Mouse (Mus musculus) hindbrain, embryonic 15.5 days (tissue): ENCODE results near the gene Rbfox1. TPM values are rescaled to one million over a fixed set of nuclear protein-coding genes. Genes with fewer than 3 reads are reported as not detected.
A peak's percentile ranks its signal among the peaks of the same experiment; 100 is the strongest.

Experiments
- ATAC-seq: fragments of 200-750 bp; cut with Nextera tagmentation; 2 replicates; pipeline ENCODE4 v1.8.0; 2017; ENCODE audit warnings: low read depth, moderate number of reproducible peaks, moderate TSS enrichment; ENCODE audit not compliant: low FRiP score
- H3K27ac ChIP-seq: fragments of 300-500 bp; sonication (generic); replicated peaks from 2 replicates; pipeline ENCODE4 v1.5.1; 2015; ENCODE audit warnings: mild to moderate bottlenecking, inconsistent platforms
- H3K27me3 ChIP-seq: fragments of 300-500 bp; sonication (generic); 2 replicates; pipeline ENCODE4 v1.6.1; 2015; ENCODE audit warnings: control low read depth, inconsistent platforms
- H3K36me3 ChIP-seq: fragments of 300-500 bp; sonication (generic); 2 replicates; pipeline ENCODE4 v1.6.1; 2015; ENCODE audit warnings: control low read depth, inconsistent platforms
- H3K4me1 ChIP-seq: fragments of 300-500 bp; sonication (generic); replicated peaks from 2 replicates; pipeline ENCODE4 v1.6.1; 2015; ENCODE audit warnings: control low read depth, inconsistent platforms
- H3K4me2 ChIP-seq: fragments of 300-500 bp; sonication (generic); 2 replicates; pipeline ENCODE4 v1.6.1; 2015; ENCODE audit warnings: moderate library complexity, mild to moderate bottlenecking, inconsistent platforms
- H3K4me3 ChIP-seq: fragments of 300-500 bp; sonication (generic); 2 replicates; pipeline ENCODE4 v1.5.1; 2015; ENCODE audit warnings: mild to moderate bottlenecking, inconsistent platforms
- H3K9ac ChIP-seq: fragments of 300-500 bp; sonication (generic); 2 replicates; pipeline ENCODE4 v1.6.1; 2015; ENCODE audit warnings: inconsistent platforms
- H3K9me3 ChIP-seq: fragments of 300-500 bp; sonication (generic); 2 replicates; pipeline ENCODE4 v1.6.1; 2016; ENCODE audit warnings: control low read depth, inconsistent platforms
- WGBS: fragments of 180-500 bp; shearing (Covaris S2); methylation state at CpG from one replicate; pipeline ENCODE4 v1.1.7; 2015; 5-methylcytosine and 5-hydroxymethylcytosine counted together
- polyA plus RNA-seq: library from polyadenylated mRNA; unstranded; fragments of >200 nt; fragmentation: Nextera tagmentation; extraction: Ambion mirVana; gene quantifications from 2 replicates; pipeline ENCODE4 v1.2.1, GENCODE M21; 2015

Gene Rbfox1
- polyA plus RNA-seq, 1 experiment from 2014 or later, result 254 TPM

DNA sequence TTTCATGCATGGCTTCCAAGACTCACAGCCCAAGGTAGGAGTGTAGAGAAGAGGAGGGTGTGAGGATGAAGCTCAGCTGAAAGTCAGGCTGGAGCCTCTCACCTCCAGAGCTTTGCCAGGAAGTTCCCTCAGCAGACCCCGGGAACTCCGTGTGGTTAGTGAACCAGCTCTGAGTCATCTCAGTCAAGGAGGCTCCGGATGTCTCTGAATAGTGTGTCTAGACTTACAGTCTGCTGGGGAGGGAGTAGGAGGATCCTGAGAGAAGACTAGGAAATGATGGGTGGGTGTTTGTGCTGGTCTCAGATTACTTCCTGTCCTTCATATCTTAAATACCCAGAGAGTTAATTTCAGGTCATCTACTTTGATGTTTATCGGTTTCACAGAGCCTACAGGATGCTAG is 1004.1 kb downstream of the Rbfox1 start:
- peaks cover 7% of the 10 kb centered on the region for H3K4me1 ChIP-seq
- H3K4me3 ChIP-seq, result no peak overlapping the region
- no peak for ATAC-seq
- no peak overlapping the region for H3K9ac ChIP-seq
- no peaks in the 10 kb centered on the region for H3K9me3 ChIP-seq
- no peaks in the 10 kb centered on the region for H3K27me3 ChIP-seq
- WGBS, result 87% methylated on average over 4 of the region's 4 CpGs
- no peak overlapping the region for H3K4me2 ChIP-seq
- H3K36me3 ChIP-seq, result no peaks in the 10 kb centered on the region
- H3K27ac ChIP-seq, result no peak overlapping the region

DNA sequence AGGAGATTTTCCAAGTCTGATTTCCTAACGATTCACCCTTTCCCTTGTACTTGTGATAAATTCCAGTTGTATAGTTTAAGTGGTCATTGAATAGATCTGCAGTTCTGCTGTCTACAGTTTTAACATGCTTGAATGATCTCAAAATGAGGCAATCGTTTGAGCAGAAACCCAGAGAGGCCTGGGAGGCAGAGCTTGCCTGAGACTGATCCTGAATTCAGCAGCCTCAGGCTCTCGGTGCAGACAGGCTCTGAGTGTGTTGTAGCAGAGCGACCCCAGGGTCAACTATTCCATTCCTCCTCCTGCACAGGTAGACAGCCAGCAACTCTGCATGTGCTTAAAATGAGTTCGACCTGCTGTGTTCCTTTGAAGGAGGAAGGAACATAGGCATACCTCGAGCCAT is 1012.6 kb downstream of the Rbfox1 start:
- 0 out of 2 replicates have a peak overlapping the region, but pooled peaks have one; percentile 21 for H3K27ac ChIP-seq
- WGBS, result 34% methylated on average over 6 of the region's 6 CpGs
- H3K4me1 ChIP-seq, result peaks cover 10% of the 10 kb centered on the region; the same call in 1 of the 2 replicates
- H3K36me3 ChIP-seq, result no peaks in the 10 kb centered on the region
- no peak overlapping the region for H3K4me3 ChIP-seq
- no peak for ATAC-seq
- no peaks in the 10 kb centered on the region for H3K27me3 ChIP-seq
- no peaks in the 10 kb centered on the region for H3K9me3 ChIP-seq
- H3K9ac ChIP-seq, result no peak overlapping the region
- H3K4me2 ChIP-seq, result no peak overlapping the region

DNA sequence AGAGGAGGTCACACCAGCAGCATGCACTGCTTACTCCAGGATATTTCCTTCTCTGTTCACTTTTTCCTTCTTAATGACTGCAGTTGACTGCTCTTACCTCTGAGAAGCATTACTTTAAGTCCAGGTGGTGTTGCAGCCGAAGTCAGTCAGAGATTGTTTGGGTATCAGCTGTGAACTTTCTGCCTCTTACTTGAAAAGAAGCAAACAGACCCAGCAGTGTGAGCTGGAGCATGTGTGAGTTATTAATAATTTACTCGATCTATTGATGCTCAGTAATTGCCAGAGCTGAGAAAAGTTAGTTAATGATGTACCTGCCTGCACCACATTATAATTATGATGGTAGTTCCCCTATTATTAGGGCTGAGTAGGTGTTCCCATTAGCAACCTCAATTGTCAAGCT is 1014.9 kb downstream of the Rbfox1 start:
- Histone ChIP-seq H3K9me3 (no peaks in the 10 kb centered on the region), H3K4me3 (no peak overlapping the region), H3K4me1 (peaks cover 10% of the 10 kb centered on the region; the same call in 1 of the 2 replicates), H3K36me3 (no peaks in the 10 kb centered on the region), H3K9ac (no peak overlapping the region), H3K27me3 (no peaks in the 10 kb centered on the region), H3K4me2 (no peak overlapping the region), H3K27ac (no peak overlapping the region)
- WGBS, result 69% methylated on average over 2 of the region's 2 CpGs
- ATAC-seq, result no peak

DNA sequence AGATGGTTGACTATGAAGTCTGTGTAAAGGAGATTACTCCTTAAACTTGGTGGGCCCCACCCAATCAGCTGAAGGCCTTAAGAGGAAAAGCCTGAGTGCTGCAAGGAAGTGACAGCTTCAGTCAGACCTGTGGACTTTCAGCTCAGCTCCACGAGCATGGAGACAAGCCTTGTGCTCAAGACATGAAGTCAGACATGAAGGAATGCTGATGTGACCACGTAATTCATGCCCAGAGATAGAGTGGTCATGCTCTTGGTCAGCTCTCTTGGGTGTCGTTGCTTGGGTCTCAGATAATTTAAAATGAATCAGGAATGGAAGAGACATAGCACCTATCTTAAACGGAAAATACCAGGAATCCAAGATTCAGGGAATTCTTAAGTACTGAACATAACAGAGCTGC is 1019.8 kb downstream of the Rbfox1 start:
- no peak overlapping the region for H3K9ac ChIP-seq
- no peaks in the 10 kb centered on the region for H3K9me3 ChIP-seq
- H3K36me3 ChIP-seq, result no peaks in the 10 kb centered on the region
- H3K4me3 ChIP-seq, result no peak overlapping the region
- WGBS, result 83% methylated on average over 4 of the region's 4 CpGs
- no peak overlapping the region for H3K4me2 ChIP-seq
- no peak overlapping the region for H3K27ac ChIP-seq
- no peaks in the 10 kb centered on the region for H3K27me3 ChIP-seq
- ATAC-seq, result no peak
- peaks cover 6% of the 10 kb centered on the region for H3K4me1 ChIP-seq

DNA sequence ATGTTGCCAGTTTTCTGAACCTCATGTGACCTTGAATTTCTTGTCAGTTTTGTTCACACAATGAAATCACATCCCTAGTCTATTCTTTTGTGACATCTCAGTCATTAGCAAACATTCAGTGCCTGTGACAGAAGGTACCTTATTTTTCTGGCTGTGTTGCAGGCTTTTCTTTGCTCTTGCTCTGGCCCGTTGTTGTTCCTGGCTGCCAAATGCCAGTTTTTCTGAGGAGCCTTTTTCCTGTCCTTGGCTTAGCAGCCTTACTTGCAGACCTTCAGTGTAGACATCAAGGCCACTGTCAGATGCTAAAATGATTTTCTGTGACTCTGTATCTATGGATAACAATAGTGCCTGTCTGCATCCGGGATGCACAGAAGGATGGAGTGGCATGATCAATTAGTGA is 1020.8 kb downstream of the Rbfox1 start:
- H3K36me3 ChIP-seq, result no peaks in the 10 kb centered on the region
- 36% methylated on average over 2 of the region's 2 CpGs for WGBS
- H3K9ac ChIP-seq, result no peak overlapping the region
- ATAC-seq, result no peak
- H3K27ac ChIP-seq, result no peak overlapping the region; the same call in 1 of the 2 replicates
- H3K9me3 ChIP-seq, result no peaks in the 10 kb centered on the region
- H3K4me1 ChIP-seq, result peaks cover 6% of the 10 kb centered on the region
- H3K27me3 ChIP-seq, result no peaks in the 10 kb centered on the region
- no peak overlapping the region for H3K4me2 ChIP-seq
- H3K4me3 ChIP-seq, result no peak overlapping the region

DNA sequence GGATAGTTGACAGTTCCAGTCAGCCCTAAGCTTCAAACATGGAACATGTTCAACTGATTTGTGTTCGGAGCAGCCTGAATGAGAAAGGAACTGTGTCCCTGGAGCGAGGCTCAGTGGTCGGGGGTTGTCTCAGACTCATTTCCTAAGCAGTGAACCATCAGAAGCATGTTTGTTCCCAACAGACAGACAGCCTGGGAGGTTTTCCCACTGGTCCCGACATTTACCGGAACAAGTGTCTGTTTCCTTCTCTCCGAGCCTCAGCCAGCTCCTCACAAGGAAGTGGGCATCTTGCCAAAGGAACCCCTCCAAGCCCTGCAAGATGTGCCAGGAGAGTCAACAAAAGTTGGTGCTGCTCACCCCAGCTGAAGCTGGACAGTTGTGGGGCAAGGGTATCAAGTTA is 1022.4 kb downstream of the Rbfox1 start:
- Histone ChIP-seq H3K36me3 (no peaks in the 10 kb centered on the region), H3K9me3 (no peaks in the 10 kb centered on the region), H3K4me3 (no peak overlapping the region), H3K9ac (no peak overlapping the region), H3K4me2 (no peak overlapping the region), H3K4me1 (peaks cover 6% of the 10 kb centered on the region), H3K27me3 (no peaks in the 10 kb centered on the region), H3K27ac (no peak overlapping the region)
- 41% methylated on average over 6 of the region's 6 CpGs for WGBS
- ATAC-seq, result no peak

DNA sequence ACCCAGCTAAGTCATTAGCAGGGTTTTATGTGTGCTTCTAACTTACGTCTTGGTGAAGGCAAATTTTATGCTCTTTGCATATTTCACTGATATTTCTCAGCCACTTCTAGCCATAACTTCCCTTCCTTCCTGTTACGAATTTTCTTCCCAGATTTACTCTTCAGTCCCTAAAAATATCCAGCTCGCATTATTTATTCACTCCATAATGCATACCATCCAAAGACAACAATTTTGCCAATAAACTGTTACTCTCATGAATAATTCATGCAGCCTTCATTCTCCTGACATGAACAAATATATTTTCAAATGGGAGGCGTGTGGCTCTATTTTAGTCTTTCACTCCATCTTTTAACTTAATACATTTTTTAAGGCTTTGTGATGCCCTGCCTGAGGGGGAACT is 1029.4 kb downstream of the Rbfox1 start:
- 63% methylated on average over 4 of the region's 4 CpGs for whole genome bisulfite sequencing
- H3K9ac ChIP-seq, result no peak overlapping the region
- no peaks in the 10 kb centered on the region for H3K27me3 ChIP-seq
- H3K27ac ChIP-seq, result no peak overlapping the region
- H3K4me2 ChIP-seq, result no peak overlapping the region
- H3K4me3 ChIP-seq, result no peak overlapping the region
- H3K9me3 ChIP-seq, result no peaks in the 10 kb centered on the region
- peaks cover 5% of the 10 kb centered on the region for H3K4me1 ChIP-seq
- ATAC-seq, result no peak
- no peaks in the 10 kb centered on the region for H3K36me3 ChIP-seq

DNA sequence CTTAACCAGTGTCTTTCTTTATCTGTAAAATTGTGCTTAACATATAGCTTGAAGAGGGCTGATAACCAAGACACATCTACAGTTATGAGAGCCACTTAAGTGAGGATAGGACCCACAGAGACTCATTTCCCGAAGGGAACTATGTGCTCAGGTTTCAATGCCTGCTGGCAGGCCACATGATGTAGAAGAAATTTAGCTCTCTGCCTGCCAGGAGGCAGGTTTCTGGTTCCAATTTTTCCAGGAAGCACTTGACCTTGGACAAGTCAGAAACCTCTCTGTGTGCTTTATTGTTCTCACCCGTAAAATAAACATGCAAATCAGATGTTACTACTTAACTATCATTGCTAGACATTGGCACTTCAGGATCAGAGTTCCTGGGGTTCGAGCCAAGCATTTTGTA is 1033.5 kb downstream of the Rbfox1 start:
- no peak overlapping the region for H3K27ac ChIP-seq

DNA sequence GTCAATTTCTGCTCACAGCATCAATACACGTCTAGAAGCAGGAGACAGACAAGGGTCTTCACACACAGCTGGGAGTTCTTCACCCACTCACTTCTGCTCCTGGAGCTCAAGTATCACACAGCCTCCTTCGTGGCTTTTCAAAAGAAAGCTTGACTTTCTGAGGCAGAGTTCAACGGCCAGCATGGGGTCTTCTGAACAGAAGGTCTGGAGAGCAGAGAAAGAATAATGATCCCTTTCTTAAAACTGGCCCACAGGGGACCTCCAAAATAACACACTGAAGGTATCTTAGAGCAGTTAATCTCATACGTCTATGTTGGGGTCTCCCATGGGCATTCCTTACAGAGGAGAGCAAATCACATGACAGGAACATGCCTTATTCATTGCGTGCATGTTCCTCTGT is 1034.5 kb downstream of the Rbfox1 start:
- Histone ChIP-seq H3K36me3 (no peaks in the 10 kb centered on the region), H3K9ac (no peak overlapping the region), H3K9me3 (no peaks in the 10 kb centered on the region), H3K4me2 (no peak overlapping the region), H3K27me3 (no peaks in the 10 kb centered on the region), H3K4me3 (no peak overlapping the region), H3K27ac (no peak overlapping the region), H3K4me1 (peaks cover 5% of the 10 kb centered on the region)
- ATAC-seq, result no peak
- WGBS, result 26% methylated on average over 5 of the region's 5 CpGs

More for the DNA sequence above, 1033.5 kb downstream of the Rbfox1 start:
- Histone ChIP-seq H3K4me3 (no peak overlapping the region), H3K36me3 (no peaks in the 10 kb centered on the region), H3K27me3 (no peaks in the 10 kb centered on the region), H3K4me1 (peaks cover 5% of the 10 kb centered on the region), H3K9me3 (no peaks in the 10 kb centered on the region), H3K4me2 (no peak overlapping the region), H3K9ac (no peak overlapping the region)
- ATAC-seq, result no peak
- 56% methylated on average over 3 of the region's 3 CpGs for WGBS

DNA sequence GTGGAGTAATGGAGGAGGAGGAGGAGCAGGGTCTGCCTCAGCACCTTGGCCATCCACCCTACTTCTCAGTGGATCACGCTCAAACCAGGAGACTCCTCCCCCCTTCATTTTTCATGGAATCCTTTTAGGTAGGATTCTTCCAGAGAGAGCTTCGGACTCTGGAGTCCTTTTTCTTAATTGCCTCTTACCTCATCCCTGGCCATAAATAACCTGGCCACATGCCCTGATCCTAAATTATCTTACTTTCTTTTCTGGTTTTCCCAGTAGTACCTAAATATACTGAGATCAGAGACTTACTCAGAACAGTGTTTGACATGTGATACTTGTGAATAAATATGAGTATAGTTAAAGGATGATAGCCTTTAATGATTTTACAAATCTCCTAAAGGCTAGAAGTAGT is 1042.5 kb downstream of the Rbfox1 start:
- Histone ChIP-seq H3K4me3 (no peak overlapping the region), H3K9ac (no peak overlapping the region), H3K4me1 (no peaks in the 10 kb centered on the region), H3K4me2 (no peak overlapping the region), H3K36me3 (no peaks in the 10 kb centered on the region), H3K27ac (no peak overlapping the region), H3K27me3 (no peaks in the 10 kb centered on the region), H3K9me3 (no peaks in the 10 kb centered on the region)
- no peak for ATAC-seq
- 82% methylated on average over 2 of the region's 2 CpGs for WGBS

DNA sequence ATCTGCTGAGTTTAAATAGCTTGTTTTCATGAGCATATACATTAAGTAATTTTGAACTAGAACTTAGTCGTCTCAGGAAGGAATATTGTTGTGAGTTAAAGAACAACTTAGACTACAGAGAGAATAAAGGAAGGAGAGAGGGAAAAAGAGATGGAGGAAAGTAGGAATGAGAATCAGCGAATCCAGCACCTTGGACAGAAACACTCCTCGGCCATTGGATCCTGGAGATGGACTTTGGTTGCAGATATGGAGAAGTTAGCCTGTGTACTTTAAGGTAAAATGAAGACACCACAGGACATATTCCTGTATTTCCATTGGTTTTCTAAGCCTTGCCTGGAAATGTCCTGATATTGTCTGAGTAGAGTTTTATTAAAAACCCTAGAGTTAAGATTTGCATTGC is 1045.6 kb downstream of the Rbfox1 start:
- no peak for ATAC-seq
- Histone ChIP-seq H3K9me3 (no peaks in the 10 kb centered on the region), H3K36me3 (no peaks in the 10 kb centered on the region), H3K4me1 (no peaks in the 10 kb centered on the region), H3K9ac (no peak overlapping the region), H3K4me2 (no peak overlapping the region), H3K27ac (no peak overlapping the region), H3K4me3 (no peak overlapping the region), H3K27me3 (no peaks in the 10 kb centered on the region)
- 62% methylated on average over 3 of the region's 3 CpGs for WGBS

DNA sequence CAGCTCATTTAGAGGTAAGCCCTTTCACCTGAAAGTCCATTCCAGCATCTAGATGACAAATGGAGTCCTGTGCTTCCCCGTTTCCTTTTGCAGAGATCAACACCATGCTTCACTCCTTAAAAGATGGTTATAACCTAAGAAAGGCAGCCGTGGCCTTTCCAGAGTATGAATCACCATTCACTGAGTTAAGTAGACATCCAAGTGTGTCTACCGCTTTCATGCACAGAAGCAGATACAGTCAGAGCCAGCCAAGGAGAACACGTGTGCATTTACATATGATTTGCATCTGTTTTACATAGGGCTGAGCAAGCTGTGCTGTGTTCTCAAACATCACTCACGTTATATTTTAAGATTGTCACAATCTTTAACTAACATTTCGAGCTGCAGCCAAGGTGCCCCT is 1061.0 kb downstream of the Rbfox1 start:
- H3K9me3 ChIP-seq, result no peaks in the 10 kb centered on the region
- no peaks in the 10 kb centered on the region for H3K4me1 ChIP-seq
- H3K27me3 ChIP-seq, result no peaks in the 10 kb centered on the region
- 65% methylated on average over 6 of the region's 6 CpGs for WGBS
- no peak overlapping the region for H3K4me2 ChIP-seq
- no peak for ATAC-seq
- H3K4me3 ChIP-seq, result no peak overlapping the region
- no peak overlapping the region for H3K9ac ChIP-seq
- no peak overlapping the region for H3K27ac ChIP-seq
- no peaks in the 10 kb centered on the region for H3K36me3 ChIP-seq

DNA sequence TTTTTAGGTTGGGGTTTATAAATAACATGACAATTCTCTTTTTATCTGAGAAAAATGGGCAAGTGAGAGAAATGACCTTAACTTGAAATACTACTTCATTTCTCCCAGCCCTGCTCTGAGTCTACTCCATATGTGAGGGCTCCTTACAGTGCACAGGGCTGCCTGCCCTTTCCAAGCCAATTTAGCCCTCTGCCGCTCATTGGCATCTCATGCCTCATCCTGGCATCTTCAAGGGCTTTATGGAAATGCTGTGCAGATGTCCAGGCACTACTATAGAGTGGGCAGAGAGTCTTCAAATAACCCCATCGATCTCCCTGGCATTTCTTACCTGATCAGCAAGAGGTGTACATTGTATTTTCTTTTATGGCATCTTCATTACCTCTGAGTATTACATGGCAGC is 1064.5 kb downstream of the Rbfox1 start:
- Histone ChIP-seq H3K4me2 (no peak overlapping the region), H3K27ac (no peak overlapping the region), H3K36me3 (no peaks in the 10 kb centered on the region), H3K4me1 (no peaks in the 10 kb centered on the region), H3K27me3 (no peaks in the 10 kb centered on the region), H3K9ac (no peak overlapping the region), H3K9me3 (no peaks in the 10 kb centered on the region), H3K4me3 (no peak overlapping the region)
- no peak for ATAC-seq
- 88% methylated on average over 2 of the region's 2 CpGs for WGBS
